Comparison of ENCODE assay signal across 9 mouse cellular contexts in the genomic region with DNA sequence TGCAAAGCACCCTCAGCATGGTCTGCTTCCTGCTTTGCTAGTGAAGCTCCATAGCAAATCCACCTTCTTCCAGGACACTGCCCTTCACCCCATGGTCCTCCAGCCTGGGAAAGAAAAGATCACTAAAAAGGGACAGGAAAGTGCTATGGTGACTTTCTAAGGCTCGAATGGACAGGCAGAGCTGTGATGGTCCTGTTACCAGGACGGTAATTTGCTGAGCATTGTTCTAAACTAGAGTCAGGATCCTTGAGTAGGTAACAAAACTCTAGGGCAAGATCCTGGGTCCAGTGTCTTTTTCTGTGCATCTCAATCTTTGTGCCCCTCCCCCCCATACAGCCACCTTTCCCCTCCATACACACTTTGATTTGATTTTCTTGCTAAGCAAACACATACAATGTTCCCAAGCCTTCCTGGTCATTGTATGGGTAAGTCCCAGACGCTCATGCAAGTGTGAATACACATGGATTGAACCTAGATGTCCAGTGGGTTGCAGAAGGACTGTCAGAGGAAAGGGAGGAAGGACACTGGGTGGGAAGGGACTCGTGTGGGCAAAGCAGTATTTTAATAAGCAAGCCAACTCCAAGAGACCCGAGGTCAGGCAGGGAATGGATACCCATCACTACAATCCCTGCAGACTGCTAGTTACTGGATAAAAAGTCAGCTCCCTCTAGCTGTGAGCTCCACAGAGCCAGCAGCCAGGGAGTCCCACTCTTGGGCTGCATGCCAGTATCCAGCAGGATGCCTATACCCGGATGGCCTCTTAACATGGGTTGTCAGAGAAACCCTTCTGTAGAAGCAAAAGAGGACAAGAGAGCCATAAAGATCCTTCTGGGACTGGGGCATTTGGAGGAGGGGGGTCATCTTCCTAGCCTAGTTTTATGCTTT.
DNase-seq lines count a peak whose midpoint lies in the region; ATAC-seq and TF ChIP-seq lines count a peak whose summit lies in the region.
"Had no signal": no experiment of that assay in that cellular context is flagged by ENCODE, and none has a peak within 500 bp of the region (broad histone marks: within the 10 kb centered on the region; RNA-seq: fewer than 3 reads in every experiment).

No protein-coding gene starts in this region.

- DNase-seq in kidney, adult 18-20 months: peak; percentile 50
- no peak for DNase-seq in kidney, adult 11 months
- peak; percentile 64 for DNase-seq in heart, postnatal 0 days (ENCODE audit: low spot score)
- peak; percentile 79 to 84 for DNase-seq in kidney, postnatal 4 days
- peak; percentile 67 for DNase-seq in lung, postnatal 36 days
- no peak for DNase-seq in T-cell, adult 2 months (ENCODE audit: low spot score)
- no peak for DNase-seq in spleen, postnatal 36 days (ENCODE audit: low spot score in 2 of 2)

- TF ChIP-seq POLR2A in cortical plate, adult 2 months (IDR thresholded peaks at IDR 0.05; ENCODE audit: extremely low read depth, insufficient read depth, low read length): no peak

- peak overlapping the region; percentile 44; the same call in 1 of the 2 replicates for H3K27ac ChIP-seq in cortical plate, adult 2 months (ENCODE audit: insufficient read depth, low read length)
- peak overlapping the region; percentile 68 for H3K27ac ChIP-seq in heart, postnatal 0 days (ENCODE audit: low read depth)
- H3K27ac ChIP-seq: liver, embryonic 15.5 days had no signal

- no peak overlapping the region for H3K4me3 ChIP-seq in cortical plate, adult 2 months (ENCODE audit: insufficient read depth, low read length)
- no peak overlapping the region for H3K4me3 ChIP-seq in heart, postnatal 0 days (ENCODE audit: low read depth, low read length)
- H3K4me3 ChIP-seq: liver, embryonic 15.5 days had no signal

- ATAC-seq in heart, postnatal 0 days (ENCODE audit: insufficient read depth, low read depth): 0 out of 2 replicates have a peak, but pooled peaks have one; percentile 53

- no peak for TF ChIP-seq EP300 in heart, postnatal 0 days (IDR thresholded peaks at IDR 0.05; ENCODE audit: low read depth)

- peaks cover 8% of the 10 kb centered on the region for H3K4me1 ChIP-seq in cortical plate, adult 2 months (ENCODE audit: control insufficient read depth, insufficient read depth, low read length)
- peaks cover 35% of the 10 kb centered on the region for H3K4me1 ChIP-seq in heart, postnatal 0 days (ENCODE audit: control insufficient read depth, insufficient read depth)
- H3K4me1 ChIP-seq: liver, embryonic 15.5 days had no signal

- no peaks in the 10 kb centered on the region for H3K9me3 ChIP-seq in heart, postnatal 0 days (replicated peaks; ENCODE audit: control insufficient read depth, low read length)
- H3K9me3 ChIP-seq: liver, embryonic 15.5 days had no signal

- H3K9ac ChIP-seq in heart, postnatal 0 days (replicated peaks; ENCODE audit: low read depth, low read length): no peak overlapping the region; the same call in 1 of the 2 replicates
- H3K9ac ChIP-seq: liver, embryonic 15.5 days had no signal

- H3K36me3 ChIP-seq in heart, postnatal 0 days (replicated peaks; ENCODE audit: control insufficient read depth, insufficient read depth, low read length): no peaks in the 10 kb centered on the region
- H3K36me3 ChIP-seq: liver, embryonic 15.5 days had no signal

- TF ChIP-seq CTCF in cortical plate, adult 2 months (IDR thresholded peaks at IDR 0.05; ENCODE audit: extremely low read depth, insufficient read depth, low read length): 0 out of 2 replicates have a peak, but pooled peaks have one; percentile 6
- peak; percentile 65 for TF ChIP-seq CTCF in heart, postnatal 0 days (IDR thresholded peaks at IDR 0.05; ENCODE audit: low read depth)

- no peak overlapping the region for H3K4me2 ChIP-seq in heart, postnatal 0 days (ENCODE audit: low read depth, low read length)
- H3K4me2 ChIP-seq: liver, embryonic 15.5 days had no signal

- 28% methylated on average over 6 of the region's 6 CpGs for WGBS in heart, postnatal 0 days

- H3K27me3 ChIP-seq in heart, postnatal 0 days (ENCODE audit: control insufficient read depth, insufficient read depth, low read length): no peaks in the 10 kb centered on the region
- H3K27me3 ChIP-seq: liver, embryonic 15.5 days had no signal

Comparison
In these comparisons a context has a peak if more than half of its experiments do, and no peak if none do; other contexts are left out.
1. DNase-seq: peak in kidney, adult 18-20 months (single experiment), heart, postnatal 0 days (single experiment), kidney, postnatal 4 days (2 of 2) and lung, postnatal 36 days (single experiment); none in kidney, adult 11 months (single experiment), T-cell, adult 2 months (single experiment) and spleen, postnatal 36 days (0 of 2).